Mouse (Mus musculus) olfactory bulb, adult 2 months (tissue): ENCODE data around the gene Tex45.

Experiments
- CTCF ChIP-seq: fragments of 200-500 bp; IDR thresholded peaks from 2 replicates; pipeline ENCODE4 v1.5.1; 2012; ENCODE audit warnings: low read depth, mild to moderate bottlenecking, low read length, moderate library complexity; ENCODE audit not compliant: insufficient read depth
- POLR2A ChIP-seq: fragments of 200-500 bp; IDR thresholded peaks from 2 replicates; pipeline ENCODE4 v1.6.1; 2012; ENCODE audit warnings: mild to moderate bottlenecking, low read depth, low read length, moderate library complexity; ENCODE audit not compliant: insufficient read depth

DNA sequence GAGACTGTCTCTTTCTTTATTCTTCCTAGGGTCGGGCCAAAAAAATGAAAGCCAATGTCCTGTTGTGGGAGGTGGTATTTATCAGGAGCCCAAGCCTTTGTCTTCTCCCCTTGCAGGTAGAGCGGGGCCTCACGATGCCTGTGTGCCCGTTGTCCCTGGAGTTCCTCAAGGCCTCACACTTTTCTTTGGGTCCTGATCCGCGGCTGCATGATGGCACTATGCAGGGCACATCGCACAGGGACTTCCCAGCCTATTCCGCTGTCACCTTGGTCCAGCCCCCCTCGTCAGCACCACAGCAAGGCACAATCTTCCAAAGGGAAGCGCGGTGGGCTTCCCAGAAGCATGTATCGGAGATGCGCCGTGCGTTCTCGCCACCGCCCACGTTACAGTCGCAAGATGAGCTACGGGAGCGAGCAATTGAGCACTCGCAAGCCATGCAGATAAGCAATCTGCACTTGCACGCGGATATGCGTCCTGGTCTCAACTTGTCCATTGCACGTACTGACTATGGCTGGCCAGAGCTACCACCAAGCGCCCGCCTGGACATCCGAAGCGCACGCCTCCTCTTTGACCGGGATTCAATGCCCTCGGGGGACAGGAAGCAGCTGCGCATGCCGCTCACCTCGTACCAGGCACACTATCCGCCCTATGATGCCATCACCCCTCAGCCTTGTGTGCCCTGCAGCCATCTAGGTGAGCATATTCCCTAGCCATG, 5.2 kb downstream of the Tex45 start:
- TF ChIP-seq CTCF: no peak
- TF ChIP-seq POLR2A: no peak
